Mouse (Mus musculus): ENCODE results near the gene Golt1a. TPM values are rescaled to one million over a fixed set of nuclear protein-coding genes. Genes with fewer than 3 reads are reported as not detected.

The Golt1a gene
- total RNA-seq, 2 experiments from 2014 or later, result 0.78 TPM; not detected in 1

GRCm38 (mm10) chr1:133296376-133296775 lies 13.2 kb upstream of the Golt1a start:
- peak; percentile 90 for DNase-seq
- intact Hi-C loops (cut with DNase I), result no loop called here

- DNase-seq, result no peak
- intact Hi-C loops (cut with DNase I), result no loop called here
These were observed 10.8 kb upstream of the Golt1a start for GRCm38 (mm10) chr1:133298816-133299215.

- intact Hi-C loops (cut with DNase I), result no loop called here
- DNase-seq, result peak; percentile 76
These were observed 7.1 kb upstream of the Golt1a start for GRCm38 (mm10) chr1:133302540-133302939.

- intact Hi-C loops (cut with DNase I), result no loop called here
- DNase-seq, result peak; percentile 82
These were observed 2.8 kb upstream of the Golt1a start for GRCm38 (mm10) chr1:133306842-133307241.

GRCm38 (mm10) chr1:133307318-133307717 lies 2.3 kb upstream of the Golt1a start:
- DNase-seq, result peak; percentile 42
- intact Hi-C loops (cut with DNase I), result no loop called here

- intact Hi-C loops (cut with DNase I), result loop anchor here (10.0 kb wide), 1 partner anchor 304 kb away; the partner anchor contains the start of gene Snrpe
- no peak for DNase-seq
These were observed 1.6 kb downstream of the Golt1a start for GRCm38 (mm10) chr1:133311240-133311639.

GRCm38 (mm10) chr1:133311946-133312345 lies 2.3 kb downstream of the Golt1a start:
- intact Hi-C loops (cut with DNase I), result loop anchor here (10.0 kb wide), 1 partner anchor 303 kb away; the partner anchor contains the start of gene Snrpe

GRCm38 (mm10) chr1:133314364-133314763 lies 4.8 kb downstream of the Golt1a start:
- intact Hi-C loops (cut with DNase I), result loop anchor here (2.0 to 10.0 kb wide), 2 partner anchors 40 to 300 kb away; partner anchors contain the start of gene Snrpe
- peak; percentile 71 for DNase-seq

More at GRCm38 (mm10) chr1:133311946-133312345, 2.3 kb downstream of the Golt1a start:
- peak; percentile 91 for DNase-seq

GRCm38 (mm10) chr1:133315775-133316174 lies 6.2 kb downstream of the Golt1a start:
- intact Hi-C loops (cut with DNase I), result loop anchor here (2.0 to 10.0 kb wide), 2 partner anchors 39 to 299 kb away; partner anchors contain the start of gene Snrpe
- no peak for DNase-seq

- no peak for DNase-seq
- intact Hi-C loops (cut with DNase I), result loop anchor here (10.0 kb wide), 1 partner anchor 298 kb away; the partner anchor contains the start of gene Snrpe
These were observed 7.0 kb downstream of the Golt1a start for GRCm38 (mm10) chr1:133316577-133316976.

GRCm38 (mm10) chr1:133317149-133317548 lies 7.5 kb downstream of the Golt1a start:
- intact Hi-C loops (cut with DNase I), result loop anchor here (10.0 kb wide), 1 partner anchor 298 kb away; the partner anchor contains the start of gene Snrpe
- no peak for DNase-seq

- DNase-seq, result no peak
- intact Hi-C loops (cut with DNase I), result no loop called here
These were observed 11.8 kb downstream of the Golt1a start, which contains the start of gene Kiss1 for GRCm38 (mm10) chr1:133321267-133321925. TSS of gene Kiss1 (plus strand) at chr1:133321875.

- intact Hi-C loops (cut with DNase I), result no loop called here
- no peak for DNase-seq
These were observed 13.7 kb downstream of the Golt1a start for GRCm38 (mm10) chr1:133323333-133323732.

GRCm38 (mm10) chr1:133325951-133326350 lies 16.4 kb downstream of the Golt1a start:
- DNase-seq, result no peak
- intact Hi-C loops (cut with DNase I), result no loop called here

- intact Hi-C loops (cut with DNase I), result no loop called here
- DNase-seq, result no peak
These were observed 17.5 kb downstream of the Golt1a start for GRCm38 (mm10) chr1:133327094-133327493.

GRCm38 (mm10) chr1:133328299-133328795 lies 18.7 kb downstream of the Golt1a start:
- no peak for DNase-seq
- intact Hi-C loops (cut with DNase I), result no loop called here

- DNase-seq, result peak; percentile 42
- intact Hi-C loops (cut with DNase I), result no loop called here
These were observed 19.5 kb downstream of the Golt1a start for GRCm38 (mm10) chr1:133328896-133329637.

- intact Hi-C loops (cut with DNase I), result no loop called here
- no peak for DNase-seq
These were observed 20.0 kb downstream of the Golt1a start for GRCm38 (mm10) chr1:133329638-133329964.

GRCm38 (mm10) chr1:133331142-133331541 lies 21.5 kb downstream of the Golt1a start:
- no peak for DNase-seq
- intact Hi-C loops (cut with DNase I), result no loop called here

GRCm38 (mm10) chr1:133332656-133333430 lies 23.2 kb downstream of the Golt1a start:
- intact Hi-C loops (cut with DNase I), result no loop called here
- no peak for DNase-seq

GRCm38 (mm10) chr1:133333937-133334336 lies 24.3 kb downstream of the Golt1a start:
- DNase-seq, result no peak
- intact Hi-C loops (cut with DNase I), result no loop called here
